Mouse (Mus musculus) thymus, postnatal 0 days (tissue): ENCODE data around the gene Arel1. TPM values are rescaled to one million over a fixed set of nuclear protein-coding genes. Genes with fewer than 3 reads are reported as not detected.

ENCODE experiments used
- DNase-seq: peaks from one replicate; pipeline ENCODE4 v3.0.0-alpha.2; 2015; ENCODE audit warnings: low spot score
- polyA plus RNA-seq: library from polyadenylated mRNA; unstranded; fragments of >200 nt; fragmentation: Nextera tagmentation; extraction: Ambion mirVana; gene quantifications from 2 replicates; pipeline ENCODE4 v1.2.1, GENCODE M21; 2015

Arel1 gene
- polyA plus RNA-seq: 11.9 and 13.0 TPM in 2 replicates

DNA sequence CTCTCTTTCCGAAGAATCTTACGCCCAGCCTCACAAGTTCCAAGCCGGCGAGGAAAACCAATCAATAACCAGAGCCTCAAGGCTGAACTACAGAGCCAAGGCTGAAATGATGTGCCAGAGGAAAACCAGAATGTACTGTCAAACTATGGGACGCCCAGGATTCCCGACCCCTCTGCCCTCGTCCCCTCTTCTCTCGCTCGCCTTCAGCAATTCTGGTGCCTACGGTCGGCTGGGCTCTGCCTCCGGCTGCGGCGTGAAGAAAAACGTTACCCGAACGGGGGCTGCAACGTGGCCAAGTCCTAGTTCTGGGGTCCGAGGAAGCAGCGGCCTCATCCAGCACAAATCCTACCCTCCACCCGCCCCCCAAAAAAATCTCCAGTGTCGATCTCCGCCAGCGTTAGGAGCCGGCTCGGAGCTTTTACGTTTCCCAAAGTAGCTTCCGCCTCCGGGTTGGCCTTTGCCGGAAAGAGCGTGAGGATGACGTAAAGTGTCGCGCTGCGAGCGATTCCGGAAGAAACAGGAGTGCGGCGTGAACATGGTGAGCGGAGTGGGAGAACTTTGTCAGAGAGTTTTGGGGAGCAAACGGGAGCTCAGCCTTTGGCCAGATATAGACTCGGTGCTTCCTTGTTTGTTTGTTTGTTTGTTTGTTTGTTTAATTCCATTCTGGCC lies at the start of gene Arel1, which contains the start of gene Fcf1:
Gene Arel1, minus strand, starts transcription at position 473 of the 669 bp plus-strand sequence.
Gene Fcf1, plus strand, starts transcription at position 470 of the 669 bp plus-strand sequence.
- peak; percentile 92 for DNase-seq

DNA sequence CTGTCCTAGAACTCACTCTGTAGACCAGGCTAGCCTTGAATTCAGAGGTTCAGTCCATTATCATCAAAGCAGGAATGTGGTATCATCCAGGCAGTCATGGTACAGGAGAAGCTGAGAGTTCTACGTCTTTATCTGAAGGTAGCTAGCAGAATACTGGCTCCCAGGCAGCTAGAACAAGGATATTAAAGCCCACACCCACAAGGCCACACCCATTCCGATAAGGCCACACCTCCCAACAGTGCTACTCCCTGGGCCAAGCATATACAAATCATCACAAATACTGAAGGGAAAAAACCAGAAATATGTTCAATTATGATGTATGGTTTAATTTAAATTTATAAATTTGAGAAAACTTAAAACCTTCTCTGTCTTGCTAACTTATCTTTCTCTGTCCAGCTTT lies 41.5 kb upstream of the Arel1 start:
- no peak for DNase-seq

DNA sequence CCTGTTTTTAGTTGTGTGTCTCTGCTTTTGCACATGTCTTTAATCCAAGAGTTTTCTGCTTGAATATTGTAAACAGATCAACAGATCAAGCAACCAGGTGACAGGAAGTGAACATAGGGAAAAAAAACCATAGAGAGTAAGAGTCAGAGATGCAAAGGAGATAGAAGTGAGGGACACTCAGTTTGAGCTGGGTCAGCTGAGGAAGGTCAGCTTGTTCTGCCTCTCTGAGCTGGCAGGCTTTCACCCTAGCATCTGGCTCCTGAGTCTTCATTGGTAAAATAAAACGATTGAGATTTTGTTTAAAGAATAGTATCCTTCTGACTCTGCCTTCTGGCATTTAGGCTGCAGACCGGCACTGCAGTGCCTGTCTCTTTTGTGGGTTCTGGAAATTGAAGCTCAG lies 39.8 kb upstream of the Arel1 start:
- no peak for DNase-seq

DNA sequence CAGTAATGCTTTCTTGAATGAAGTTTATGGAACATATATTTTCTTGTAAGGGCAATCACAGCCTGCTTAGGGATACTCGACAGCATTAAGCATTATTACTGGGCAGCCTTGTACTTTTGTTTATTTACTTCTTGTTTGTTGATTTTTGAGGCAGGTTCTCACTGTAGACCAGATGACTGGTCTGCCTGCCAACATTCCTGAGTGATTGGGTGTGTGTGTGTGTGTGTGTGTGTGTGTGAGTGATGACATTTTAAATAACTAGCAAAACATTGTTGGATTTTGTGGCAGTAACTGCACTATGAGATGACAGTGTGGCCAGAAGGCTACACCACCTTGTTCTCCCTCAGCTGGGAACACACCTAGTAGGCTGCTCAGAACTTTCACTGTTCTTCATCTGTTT lies 39.1 kb upstream of the Arel1 start:
- no peak for DNase-seq

DNA sequence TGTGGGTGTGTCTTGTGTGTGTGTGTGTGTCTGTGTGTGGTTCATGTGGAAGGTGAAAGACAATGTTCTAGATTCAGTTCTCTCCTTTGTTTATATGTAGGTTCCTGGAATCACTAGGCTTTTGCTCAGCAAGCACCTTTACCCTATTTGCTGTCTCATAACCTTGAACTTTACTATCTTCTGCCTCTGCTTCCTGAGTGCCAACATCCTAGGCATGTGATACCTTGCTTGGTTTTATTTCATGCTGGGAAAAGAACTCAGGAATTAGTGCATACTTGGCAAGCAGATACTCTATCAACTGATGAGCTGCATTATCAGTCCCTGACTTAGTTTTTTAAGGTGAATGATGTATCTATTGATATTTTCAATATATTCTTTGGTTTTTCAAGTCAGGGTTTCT lies 36.3 kb upstream of the Arel1 start:
- no peak for DNase-seq

DNA sequence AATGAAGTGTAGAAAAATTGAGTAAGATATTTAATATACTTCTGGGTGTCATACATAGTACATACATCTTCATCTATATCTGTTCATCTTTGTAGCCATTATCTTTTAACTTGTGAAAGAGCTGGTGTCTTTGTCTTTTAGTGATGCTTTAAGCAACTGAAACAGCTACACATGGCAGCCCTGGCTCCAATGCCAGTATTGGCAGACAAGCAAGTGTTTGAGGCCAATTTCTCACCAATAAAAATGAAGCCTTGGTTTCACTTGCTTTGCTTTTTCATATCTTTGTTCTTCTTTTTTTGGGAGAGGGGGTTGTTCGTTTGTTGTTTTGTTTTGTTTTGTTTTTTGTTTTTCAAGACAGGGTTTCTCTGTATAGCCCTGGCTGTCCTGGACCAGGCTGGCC lies 35.5 kb upstream of the Arel1 start:
- no peak for DNase-seq

DNA sequence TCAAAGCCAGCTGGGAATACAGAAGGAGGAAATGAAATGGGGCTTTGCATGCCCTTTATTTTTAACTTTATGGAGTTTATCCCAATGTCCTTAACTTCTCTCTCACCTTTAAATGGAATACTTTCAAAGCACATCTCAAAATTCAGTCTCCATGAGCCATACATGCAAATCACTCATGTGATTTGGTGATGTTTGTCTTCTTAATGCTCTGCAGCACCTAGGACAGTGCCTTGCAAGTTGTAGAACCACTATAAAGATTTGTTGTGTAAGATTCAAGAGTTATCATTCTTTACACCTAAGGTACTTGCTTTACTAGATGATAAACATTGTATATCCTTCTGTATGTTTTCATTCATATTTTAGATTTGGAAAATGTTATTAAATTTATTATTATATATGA lies 28.4 kb upstream of the Arel1 start:
- DNase-seq: no peak

DNA sequence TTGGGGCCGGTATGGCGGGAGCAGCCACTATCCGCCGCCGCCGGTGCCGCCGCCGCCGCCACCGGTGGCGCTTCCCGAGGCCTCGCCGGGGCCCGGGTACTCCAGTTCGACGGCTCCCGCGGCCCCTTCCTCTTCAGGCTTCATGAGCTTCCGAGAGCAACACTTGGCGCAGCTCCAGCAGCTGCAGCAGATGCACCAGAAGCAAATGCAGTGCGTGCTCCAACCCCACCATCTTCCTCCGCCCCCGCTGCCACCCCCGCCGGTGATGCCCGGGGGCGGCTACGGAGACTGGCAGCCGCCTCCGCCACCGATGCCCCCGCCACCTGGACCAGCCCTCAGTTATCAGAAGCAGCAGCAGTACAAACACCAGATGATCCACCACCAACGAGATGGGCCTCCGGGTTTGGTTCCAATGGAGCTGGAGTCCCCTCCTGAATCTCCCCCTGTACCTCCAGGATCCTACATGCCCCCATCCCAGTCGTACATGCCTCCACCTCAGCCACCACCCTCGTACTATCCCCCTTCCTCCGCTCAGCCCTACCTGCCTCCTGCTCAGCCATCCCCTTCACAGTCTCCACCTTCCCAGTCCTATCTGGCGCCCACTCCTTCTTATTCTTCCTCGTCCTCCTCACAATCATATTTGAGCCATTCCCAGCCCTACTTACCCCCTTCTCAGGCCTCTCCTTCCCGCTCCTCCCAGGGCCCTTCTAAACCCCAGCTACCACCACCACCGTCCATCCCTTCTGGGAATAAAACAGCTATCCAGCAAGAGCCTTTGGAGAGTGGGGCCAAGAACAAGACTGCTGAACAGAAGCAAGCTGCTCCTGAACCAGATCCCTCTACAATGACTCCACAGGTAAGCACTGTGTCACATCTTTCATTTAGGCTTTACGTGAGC lies 26.1 kb upstream of the Arel1 start:
- peak; percentile 8 for DNase-seq

DNA sequence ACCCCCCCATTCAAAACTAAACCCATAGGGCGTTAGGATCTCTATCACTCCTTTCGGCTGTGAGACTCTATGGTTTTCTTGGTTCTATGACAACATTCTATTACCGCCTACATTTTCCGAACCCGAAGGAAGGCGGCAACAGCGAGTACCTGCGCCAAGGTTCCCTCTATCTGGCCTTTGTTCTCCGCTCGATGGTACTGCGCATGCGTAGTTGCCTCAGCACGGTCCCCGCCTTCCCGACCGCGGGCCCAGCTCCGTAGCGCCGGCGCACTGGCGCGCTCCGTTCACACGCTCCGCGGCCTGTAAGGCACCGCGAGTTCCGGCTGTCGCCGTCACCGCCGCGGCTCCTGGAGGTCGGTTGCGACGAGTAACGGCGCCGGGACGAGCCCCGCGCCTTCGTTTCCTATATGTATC lies 25.4 kb upstream of the Arel1 start, which contains the start of gene Ylpm1:
Gene Ylpm1, plus strand, starts transcription at position 239 of the 414 bp plus-strand sequence.
- peak; percentile 98 for DNase-seq

DNA sequence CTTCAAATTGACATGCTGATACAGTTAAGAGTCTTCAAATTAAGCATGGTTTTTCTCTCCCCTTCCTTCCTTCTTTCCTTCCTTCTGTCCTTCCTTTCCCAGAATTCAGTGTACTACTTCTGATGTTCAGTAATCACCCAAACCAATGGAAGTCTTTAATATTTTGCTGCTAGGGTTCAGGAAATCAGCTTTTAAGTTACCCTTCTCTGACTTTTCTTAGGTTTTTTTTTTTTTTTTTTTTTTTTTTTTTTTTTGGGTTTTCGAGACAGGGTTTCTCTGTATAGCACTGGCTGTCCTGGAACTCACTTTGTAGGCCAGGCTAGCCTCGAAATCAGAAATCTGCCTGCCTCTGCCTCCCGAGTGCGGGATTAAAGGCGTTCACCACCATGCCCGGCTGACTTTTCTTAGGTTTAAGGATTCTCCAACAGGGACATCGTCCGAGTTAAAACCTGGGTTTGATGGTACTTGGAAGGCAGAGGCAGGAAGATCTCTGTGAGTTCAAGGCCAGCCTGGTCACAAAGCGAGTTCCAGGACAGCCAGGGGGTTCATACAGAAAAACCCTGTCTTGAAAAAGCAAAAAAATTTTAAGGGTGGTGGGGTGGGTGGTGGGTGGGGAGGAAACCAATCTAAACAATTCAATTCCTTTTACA lies 24.5 kb upstream of the Arel1 start:
- DNase-seq: no peak

DNA sequence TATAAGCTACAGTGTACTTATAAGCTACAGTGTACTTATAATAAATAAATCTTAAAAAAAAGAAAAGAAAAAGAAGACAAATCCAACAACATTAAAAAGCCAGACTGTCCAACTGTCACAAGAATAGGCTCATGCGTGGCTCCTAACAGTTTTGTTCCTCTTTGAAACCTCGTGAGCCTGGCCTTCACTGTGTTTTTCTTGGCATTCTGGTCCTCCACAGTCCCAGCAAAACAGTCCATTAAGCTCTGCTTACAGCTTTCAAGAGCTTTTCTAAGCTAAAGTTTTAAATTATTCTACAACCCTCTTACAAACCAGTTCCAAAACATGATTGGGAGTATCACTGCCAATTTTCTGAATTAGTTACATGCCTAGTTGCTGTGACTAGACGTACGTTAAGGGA lies 18.8 kb upstream of the Arel1 start:
- no peak for DNase-seq

DNA sequence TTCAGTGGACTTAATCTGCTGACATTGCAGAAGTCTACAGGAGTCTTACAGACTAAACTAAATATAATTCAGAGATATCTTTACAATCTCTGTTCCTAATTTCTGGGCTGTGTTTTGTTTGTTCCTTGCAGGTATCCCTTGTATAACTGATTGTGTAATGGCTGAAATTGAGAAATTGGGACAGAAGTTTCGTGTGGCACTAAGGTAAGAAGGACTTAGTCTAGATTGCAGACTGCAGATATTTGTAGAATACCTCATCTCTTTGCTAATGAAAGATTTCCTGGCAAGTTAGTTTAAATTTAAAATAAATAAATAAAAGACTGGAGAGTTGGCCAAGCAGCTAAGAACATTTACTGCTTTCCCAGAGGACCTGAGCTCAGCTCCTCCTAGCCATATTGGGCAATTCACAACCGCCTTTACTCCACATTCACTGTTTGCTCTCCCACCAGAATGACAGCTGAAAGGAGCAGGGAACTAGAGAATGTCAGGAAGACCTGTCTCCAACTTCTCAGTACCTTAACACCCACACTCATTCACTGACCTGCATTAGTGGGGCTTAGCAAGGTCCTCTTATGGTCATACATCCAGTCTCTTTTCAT lies 8.7 kb upstream of the Arel1 start:
- no peak for DNase-seq

DNA sequence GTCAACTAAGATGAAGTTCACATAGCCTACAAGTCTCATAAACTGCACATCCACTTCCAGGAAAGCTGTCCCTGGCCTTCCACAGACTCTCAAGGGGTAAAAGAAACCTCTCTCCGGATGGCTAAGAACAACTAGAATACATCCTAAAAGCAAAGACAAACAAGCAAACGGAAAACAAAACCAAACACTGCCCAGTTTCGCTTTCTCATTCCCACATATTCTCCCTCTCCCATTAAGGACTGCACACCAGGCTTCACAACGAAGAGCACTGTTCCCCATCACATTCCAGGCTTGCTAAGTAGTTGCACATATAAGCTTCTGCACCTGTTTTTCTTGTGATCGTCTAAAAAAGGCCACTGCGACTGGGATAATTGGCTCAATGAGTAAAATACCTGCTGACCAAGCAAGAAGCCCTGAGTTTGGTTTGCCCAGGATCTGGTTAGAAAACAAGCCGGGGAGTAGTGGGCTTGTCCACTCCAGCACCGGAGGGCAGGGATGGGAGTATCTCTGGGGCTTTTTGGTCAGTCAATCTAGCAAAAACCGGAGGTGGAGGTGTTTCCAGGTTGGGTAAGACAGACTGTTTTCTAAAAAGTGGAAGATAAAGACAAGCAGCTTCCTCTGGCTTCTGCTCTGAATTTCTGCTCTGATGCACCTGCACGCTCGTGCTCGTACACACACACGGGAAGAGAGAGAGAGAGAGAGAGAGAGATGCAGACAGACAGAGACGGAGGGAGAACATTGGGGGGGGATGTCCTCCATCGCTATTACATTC lies 858 bp downstream of the Arel1 start:
- DNase-seq: peak; percentile 36

DNA sequence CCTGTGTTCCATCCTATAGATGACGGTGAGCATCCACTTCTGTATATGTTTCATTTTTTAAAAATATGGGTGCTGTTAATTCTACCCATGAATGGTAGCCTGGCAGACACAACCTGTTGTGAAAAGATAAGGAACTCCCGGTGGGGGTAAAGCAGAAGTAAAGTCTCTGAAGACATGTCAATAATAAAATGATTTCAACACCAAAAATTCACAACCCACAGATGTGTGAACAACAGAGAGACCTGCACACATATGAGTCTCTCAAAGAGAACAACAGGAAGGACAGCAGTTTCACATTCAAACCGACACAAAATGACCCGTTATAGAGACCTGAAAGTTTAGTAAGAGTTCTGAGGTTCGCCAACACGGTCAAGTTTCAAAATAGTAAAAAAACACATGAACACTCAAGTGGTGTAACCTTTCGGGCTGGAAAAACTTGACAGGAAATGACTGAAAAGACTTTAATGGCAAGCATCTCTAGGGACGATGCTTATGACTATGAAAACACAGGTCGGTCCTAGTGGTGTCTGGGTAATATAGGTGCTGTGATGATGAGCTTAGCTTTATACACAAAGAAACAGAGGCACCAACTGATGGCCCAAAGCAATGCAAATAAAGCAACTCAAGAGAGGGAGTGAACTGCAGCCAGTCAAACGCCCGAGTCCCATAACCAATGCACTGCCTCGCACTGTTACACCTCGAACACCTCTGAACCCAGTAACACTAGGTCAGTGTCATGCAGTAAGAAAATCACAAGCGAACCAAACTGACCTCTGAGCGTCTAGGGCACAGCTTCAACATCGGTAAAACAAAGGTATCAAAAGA lies 1.7 kb downstream of the Arel1 start:
- DNase-seq: no peak

DNA sequence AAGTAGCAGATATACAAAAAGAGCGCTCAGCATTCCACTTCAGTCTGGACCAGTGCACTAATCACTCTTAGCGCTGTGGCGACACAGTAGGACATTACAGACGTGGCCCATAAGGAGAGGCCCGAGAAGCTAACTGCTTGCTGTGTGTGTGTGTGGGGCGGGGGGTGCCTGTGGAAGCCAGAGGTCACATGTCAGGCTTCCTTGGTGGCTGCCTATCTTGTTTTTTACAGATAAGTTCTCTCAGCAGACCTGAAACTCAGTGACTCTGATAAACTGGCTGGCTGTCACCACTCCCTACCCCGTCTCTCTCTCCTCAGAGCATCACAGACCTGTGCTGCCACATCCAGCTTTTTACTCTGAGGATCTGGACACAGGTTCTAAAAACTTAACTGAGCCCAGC lies 8.1 kb downstream of the Arel1 start:
- no peak for DNase-seq

DNA sequence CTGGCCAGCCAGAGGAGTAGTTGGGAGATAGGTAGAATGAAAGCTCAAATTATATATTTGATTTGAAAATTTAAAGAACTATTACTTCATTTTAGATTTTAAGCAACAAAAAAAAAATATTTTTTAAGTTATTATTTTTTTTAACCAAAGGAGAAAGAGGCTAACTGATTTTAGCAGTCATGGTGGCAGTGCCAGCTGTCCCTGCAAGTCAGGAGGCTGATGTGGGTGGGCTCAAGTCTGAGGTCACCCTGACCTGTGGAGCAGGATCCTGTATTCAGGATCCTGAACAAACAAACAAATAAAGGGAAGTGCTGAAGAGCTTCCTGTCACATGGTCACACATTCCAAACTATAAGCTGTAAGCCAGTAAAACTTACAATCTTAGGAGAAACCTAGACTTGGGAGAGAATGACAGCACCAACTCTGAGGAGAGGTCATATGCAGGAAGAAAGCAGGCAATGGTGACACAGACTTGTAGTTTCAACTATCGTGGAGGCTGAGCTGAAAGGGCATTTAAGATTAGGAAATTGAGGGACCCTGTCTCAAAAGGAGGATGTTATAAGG lies 11.8 kb downstream of the Arel1 start:
- no peak for DNase-seq

DNA sequence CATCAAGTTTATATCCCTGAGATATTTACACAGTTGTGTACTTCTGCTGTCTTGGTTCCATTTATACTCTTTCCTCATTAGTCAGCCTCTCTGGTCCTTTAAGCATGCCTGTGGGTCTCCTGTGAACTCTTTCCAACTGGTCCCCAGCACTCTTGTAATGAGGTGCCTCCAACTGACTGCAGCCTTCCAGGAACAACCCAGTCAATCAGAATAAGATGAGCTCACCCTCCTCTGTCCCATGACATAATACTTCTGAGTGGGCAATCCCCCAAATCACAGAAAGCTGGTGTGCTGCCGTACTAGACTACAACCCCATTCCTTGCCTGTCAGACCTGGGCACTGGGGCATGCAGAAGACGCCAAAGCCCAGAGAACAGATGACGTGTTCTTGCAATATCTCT lies 14.4 kb downstream of the Arel1 start:
- no peak for DNase-seq

DNA sequence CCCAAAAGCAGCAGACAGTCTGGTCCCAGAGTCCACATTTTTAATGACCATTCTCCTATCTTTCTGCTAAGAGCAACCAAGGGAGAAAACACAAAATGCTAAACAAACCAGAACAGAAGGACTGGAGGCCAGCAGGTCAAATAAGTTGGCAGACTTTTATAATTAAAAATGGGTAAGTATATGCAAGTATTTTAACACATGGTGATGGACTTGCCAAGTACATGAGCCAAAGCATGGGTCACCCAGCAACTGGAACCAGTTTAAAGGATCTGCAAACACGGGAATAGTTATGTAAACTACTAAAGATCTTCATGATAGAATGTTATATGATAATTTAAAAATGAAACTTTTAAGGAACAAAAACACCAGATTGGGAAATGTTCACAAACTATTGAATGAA lies 18.3 kb downstream of the Arel1 start:
- no peak for DNase-seq

DNA sequence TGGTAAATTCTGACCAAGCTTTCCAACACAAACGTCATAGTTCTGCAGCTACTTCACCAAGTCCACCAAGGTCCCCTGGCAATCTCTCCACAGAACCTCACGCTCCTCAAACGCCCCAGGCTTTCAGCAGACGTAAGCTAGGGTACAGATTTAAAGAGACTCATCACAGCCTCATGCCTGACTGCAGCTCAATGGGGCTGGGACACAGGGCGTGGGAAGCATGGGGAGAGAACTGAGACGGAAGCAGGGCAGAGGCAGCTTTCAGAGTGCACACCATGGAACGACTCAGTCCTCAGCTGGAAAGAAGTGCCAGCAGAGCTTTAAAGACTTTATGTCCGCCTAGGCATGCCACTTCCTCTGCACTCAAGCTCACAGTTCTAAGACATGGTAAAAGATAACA lies 19.2 kb downstream of the Arel1 start:
- no peak for DNase-seq

DNA sequence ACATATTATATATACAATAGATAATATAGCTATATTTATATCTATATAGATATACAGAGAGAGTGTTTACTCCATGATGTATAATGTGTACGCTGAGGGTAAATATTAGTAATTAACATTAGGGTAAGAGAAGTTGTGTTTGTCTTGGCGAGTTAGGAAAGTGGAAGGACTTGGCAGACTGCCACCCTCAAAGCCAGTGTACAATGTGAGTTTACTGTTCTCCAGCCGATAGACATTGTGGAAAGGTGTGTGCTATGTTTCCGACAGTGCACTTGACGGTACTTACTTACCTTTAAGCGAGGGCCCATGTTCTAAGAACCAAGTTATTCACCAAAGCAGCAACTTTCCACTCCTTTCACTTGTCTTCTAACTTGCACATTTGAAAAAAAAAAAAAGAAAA lies 19.9 kb downstream of the Arel1 start:
- DNase-seq: no peak
